Mouse (Mus musculus): Measurements from ENCODE around the gene Meis2.

- no peak for TF ChIP-seq MAFK (IDR thresholded peaks at IDR 0.05; ENCODE audit: insufficient read depth, low read depth, low read length)
- no peak for TF ChIP-seq HCFC1 (IDR thresholded peaks at IDR 0.05; ENCODE audit: borderline replicate concordance, insufficient read depth, low read length)
Measured at GRCm38 (mm10) chr2:116065057-116065456, 582 bp downstream of the Meis2 start.

Measured in ES-E14 (cell line).